Mouse (Mus musculus): ENCODE measurements at regions not wholly inside any gene's neighbourhood (a gene's known extent, or its start where the extent isn't known, plus 50 kb on each side); places are given as distances from the start of the nearest gene placed in this dataset. TPM values are rescaled to one million over a fixed set of nuclear protein-coding genes. Genes with fewer than 3 reads are reported as not detected.

Small RNA genes in the stretch of these regions (microRNA-seq; reads per million reads assigned to microRNA genes)
- not detected for gene Gm44301

Data from left cerebral cortex, postnatal 36 days (tissue).